Mouse (Mus musculus): ENCODE results near the gene Lin9.

DNA sequence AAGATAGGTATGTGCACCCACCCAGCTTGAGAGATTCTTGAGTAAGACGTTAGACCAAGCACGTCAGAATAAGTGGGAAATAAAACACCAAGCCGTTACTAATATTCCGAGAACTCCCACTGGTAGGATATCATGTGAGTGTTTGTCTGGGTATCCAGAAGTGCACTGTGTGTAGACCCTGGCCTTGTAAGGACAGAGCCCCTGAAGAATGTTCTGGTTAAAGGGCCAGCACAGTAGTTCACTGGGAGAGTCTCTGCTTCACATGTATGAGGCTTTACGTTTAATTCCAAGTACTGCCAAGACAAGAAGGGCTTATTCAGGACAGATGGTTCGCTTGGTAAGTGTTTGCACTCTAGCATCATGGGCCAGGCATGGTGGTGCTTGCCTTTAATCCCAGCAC is 78.5 kb downstream of the Lin9 start:
- no peak for TF ChIP-seq CTCF (IDR thresholded peaks at IDR 0.05; ENCODE audit: low read depth, low read length)
- TF ChIP-seq GATA2 (IDR thresholded peaks at IDR 0.05; ENCODE audit: borderline replicate concordance, low read depth, low read length): no peak
- no peak for TF ChIP-seq GATA1 (IDR thresholded peaks at IDR 0.05; ENCODE audit: borderline replicate concordance, low read length)

Data from G1E (cell line).